Mouse (Mus musculus) megakaryocyte, embryonic 14.5 days (primary cell): ENCODE data around the gene Dpy19l2.

ENCODE experiments used
- FLI1 ChIP-seq: IDR thresholded peaks from 2 replicates; pipeline ENCODE4 v1.6.1; 2012; ENCODE audit warnings: low read length, inconsistent platforms, mixed read lengths
- GATA1 ChIP-seq: IDR thresholded peaks from 3 replicates; pipeline ENCODE4 v1.6.1; 2012; ENCODE audit warnings: mixed read lengths, low read length, inconsistent platforms, borderline replicate concordance

DNA sequence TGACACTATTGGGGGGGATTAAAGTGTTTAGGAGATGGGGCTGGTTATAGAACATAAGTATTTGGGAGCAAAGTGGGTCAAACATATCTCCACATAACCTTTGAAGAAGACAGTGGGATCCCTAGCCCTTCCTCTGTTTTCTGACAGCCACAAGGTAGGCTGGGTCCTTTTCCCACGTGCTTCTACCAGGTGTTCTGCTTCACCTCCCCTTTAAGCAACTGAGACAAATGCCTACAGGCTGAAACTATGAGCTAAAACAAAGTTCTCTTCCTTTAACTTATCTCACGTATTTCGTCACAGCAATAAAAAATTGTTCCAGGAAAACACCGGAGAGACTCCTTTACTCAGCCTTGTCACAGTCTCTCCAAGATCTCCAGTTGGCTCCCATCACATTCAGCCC, 187.2 kb downstream of the Dpy19l2 start:
- TF ChIP-seq GATA1 (no peak), FLI1 (no peak)
